Mouse (Mus musculus): Measurements from ENCODE around the gene Nkap. TPM values are rescaled to one million over a fixed set of nuclear protein-coding genes. Genes with fewer than 3 reads are reported as not detected.

The Nkap gene
- total and polyA plus RNA-seq, 2 experiments, result 0.97 to 4.3 TPM

GRCm38 (mm10) chrX:37085665-37086064 is 40.9 kb upstream of the Nkap start:
- 3% methylated on average over 9 of the region's 9 CpGs for WGBS
- peak overlapping the region; percentile 53 for H3K9ac ChIP-seq (ENCODE audit: low read depth, low read length)
- no peak for DNase-seq (ENCODE audit: extremely low read depth, low read depth, low spot score)
- peak overlapping the region; percentile 86 for H3K4me3 ChIP-seq (ENCODE audit: insufficient read depth, low read depth, low read length)
- H3K27me3 ChIP-seq (ENCODE audit: control insufficient read depth, insufficient read depth, low read length), result no peaks in the 10 kb centered on the region
- peaks cover 13% of the 10 kb centered on the region for H3K36me3 ChIP-seq (ENCODE audit: control insufficient read depth, insufficient read depth, low read length)
- H3K27ac ChIP-seq (replicated peaks; ENCODE audit: insufficient read depth, low read depth, low read length), result peak overlapping the region; percentile 50; the same call in 1 of the 2 replicates
- no peaks in the 10 kb centered on the region; the same call in 1 of the 2 replicates for H3K79me2 ChIP-seq (ENCODE audit: control insufficient read depth, insufficient read depth, low read length)
- TF ChIP-seq CTCF (IDR thresholded peaks at IDR 0.05; ENCODE audit: low read depth, low read length), result no peak
- no peak for TF ChIP-seq POLR2A (IDR thresholded peaks at IDR 0.05; ENCODE audit: extremely low read depth, insufficient read depth, low read length)
- H3K4me1 ChIP-seq (ENCODE audit: control insufficient read depth, insufficient read depth, low read length), result peaks cover 4% of the 10 kb centered on the region

- H3K79me2 ChIP-seq (ENCODE audit: control insufficient read depth, insufficient read depth, low read length), result no peaks in the 10 kb centered on the region
- TF ChIP-seq POLR2A (IDR thresholded peaks at IDR 0.05; ENCODE audit: extremely low read depth, insufficient read depth, low read length) (no peak), CTCF (IDR thresholded peaks at IDR 0.05; ENCODE audit: low read depth, low read length) (no peak)
- H3K36me3 ChIP-seq (ENCODE audit: control insufficient read depth, insufficient read depth, low read length), result peaks cover 8% of the 10 kb centered on the region; the same call in 1 of the 2 replicates
- no peaks in the 10 kb centered on the region for H3K4me1 ChIP-seq (ENCODE audit: control insufficient read depth, insufficient read depth, low read length)
- DNase-seq (ENCODE audit: extremely low read depth, low read depth, low spot score), result no peak
- H3K9ac ChIP-seq (ENCODE audit: low read depth, low read length), result no peak overlapping the region
- no peaks in the 10 kb centered on the region for H3K27me3 ChIP-seq (ENCODE audit: control insufficient read depth, insufficient read depth, low read length)
- no peak overlapping the region for H3K4me3 ChIP-seq (ENCODE audit: insufficient read depth, low read depth, low read length)
- H3K27ac ChIP-seq (replicated peaks; ENCODE audit: insufficient read depth, low read depth, low read length), result no peak overlapping the region
- WGBS, result 94% methylated on average over 1 of the region's 1 CpGs
Observed at GRCm38 (mm10) chrX:37088778-37089177, 37.8 kb upstream of the Nkap start.

- Histone ChIP-seq H3K4me1 (ENCODE audit: control insufficient read depth, insufficient read depth, low read length) (no peaks in the 10 kb centered on the region), H3K27ac (replicated peaks; ENCODE audit: insufficient read depth, low read depth, low read length) (no peak overlapping the region), H3K79me2 (ENCODE audit: control insufficient read depth, insufficient read depth, low read length) (no peaks in the 10 kb centered on the region), H3K27me3 (ENCODE audit: control insufficient read depth, insufficient read depth, low read length) (no peaks in the 10 kb centered on the region), H3K4me3 (ENCODE audit: insufficient read depth, low read depth, low read length) (no peak overlapping the region), H3K9ac (ENCODE audit: low read depth, low read length) (no peak overlapping the region), H3K36me3 (ENCODE audit: control insufficient read depth, insufficient read depth, low read length) (peaks cover 11% of the 10 kb centered on the region; the same call in 1 of the 2 replicates)
- WGBS, result 62% methylated on average over 3 of the region's 3 CpGs
- TF ChIP-seq CTCF (IDR thresholded peaks at IDR 0.05; ENCODE audit: low read depth, low read length), result no peak
- TF ChIP-seq POLR2A (IDR thresholded peaks at IDR 0.05; ENCODE audit: extremely low read depth, insufficient read depth, low read length), result no peak
- DNase-seq (ENCODE audit: extremely low read depth, low read depth, low spot score), result no peak
Observed at GRCm38 (mm10) chrX:37091457-37091856, 35.1 kb upstream of the Nkap start.

- no peak overlapping the region for H3K27ac ChIP-seq (replicated peaks; ENCODE audit: insufficient read depth, low read depth, low read length)
- H3K4me1 ChIP-seq (ENCODE audit: control insufficient read depth, insufficient read depth, low read length), result no peaks in the 10 kb centered on the region
- DNase-seq (ENCODE audit: extremely low read depth, low read depth, low spot score), result no peak
- peaks cover 22% of the 10 kb centered on the region for H3K36me3 ChIP-seq (ENCODE audit: control insufficient read depth, insufficient read depth, low read length)
- TF ChIP-seq POLR2A (IDR thresholded peaks at IDR 0.05; ENCODE audit: extremely low read depth, insufficient read depth, low read length), result no peak
- no peak for TF ChIP-seq CTCF (IDR thresholded peaks at IDR 0.05; ENCODE audit: low read depth, low read length)
- no peaks in the 10 kb centered on the region for H3K79me2 ChIP-seq (ENCODE audit: control insufficient read depth, insufficient read depth, low read length)
- no peak overlapping the region for H3K9ac ChIP-seq (ENCODE audit: low read depth, low read length)
- H3K27me3 ChIP-seq (ENCODE audit: control insufficient read depth, insufficient read depth, low read length), result no peaks in the 10 kb centered on the region
- H3K4me3 ChIP-seq (ENCODE audit: insufficient read depth, low read depth, low read length), result no peak overlapping the region
- WGBS, result 95% methylated on average over 11 of the region's 11 CpGs
Observed at GRCm38 (mm10) chrX:37095106-37095768, 31.4 kb upstream of the Nkap start.

GRCm38 (mm10) chrX:37098681-37099080 is 27.9 kb upstream of the Nkap start:
- no peak for TF ChIP-seq POLR2A (IDR thresholded peaks at IDR 0.05; ENCODE audit: extremely low read depth, insufficient read depth, low read length)
- TF ChIP-seq CTCF (IDR thresholded peaks at IDR 0.05; ENCODE audit: low read depth, low read length), result no peak
- peaks cover 22% of the 10 kb centered on the region for H3K36me3 ChIP-seq (ENCODE audit: control insufficient read depth, insufficient read depth, low read length)
- H3K27ac ChIP-seq (replicated peaks; ENCODE audit: insufficient read depth, low read depth, low read length), result no peak overlapping the region
- H3K9ac ChIP-seq (ENCODE audit: low read depth, low read length), result no peak overlapping the region
- no peaks in the 10 kb centered on the region for H3K4me1 ChIP-seq (ENCODE audit: control insufficient read depth, insufficient read depth, low read length)
- H3K79me2 ChIP-seq (ENCODE audit: control insufficient read depth, insufficient read depth, low read length), result no peaks in the 10 kb centered on the region
- H3K27me3 ChIP-seq (ENCODE audit: control insufficient read depth, insufficient read depth, low read length), result no peaks in the 10 kb centered on the region
- DNase-seq (ENCODE audit: extremely low read depth, low read depth, low spot score), result no peak
- no peak overlapping the region for H3K4me3 ChIP-seq (ENCODE audit: insufficient read depth, low read depth, low read length)
- 100% methylated on average over 3 of the region's 3 CpGs for WGBS

- no peak overlapping the region for H3K4me3 ChIP-seq (ENCODE audit: insufficient read depth, low read depth, low read length)
- WGBS, result 85% methylated on average over 2 of the region's 2 CpGs
- TF ChIP-seq POLR2A (IDR thresholded peaks at IDR 0.05; ENCODE audit: extremely low read depth, insufficient read depth, low read length) (no peak), CTCF (IDR thresholded peaks at IDR 0.05; ENCODE audit: low read depth, low read length) (no peak)
- no peak for DNase-seq (ENCODE audit: extremely low read depth, low read depth, low spot score)
- no peaks in the 10 kb centered on the region for H3K27me3 ChIP-seq (ENCODE audit: control insufficient read depth, insufficient read depth, low read length)
- peaks cover 11% of the 10 kb centered on the region for H3K36me3 ChIP-seq (ENCODE audit: control insufficient read depth, insufficient read depth, low read length)
- no peaks in the 10 kb centered on the region for H3K79me2 ChIP-seq (ENCODE audit: control insufficient read depth, insufficient read depth, low read length)
- H3K27ac ChIP-seq (replicated peaks; ENCODE audit: insufficient read depth, low read depth, low read length), result no peak overlapping the region
- H3K4me1 ChIP-seq (ENCODE audit: control insufficient read depth, insufficient read depth, low read length), result no peaks in the 10 kb centered on the region; the same call in 1 of the 2 replicates
- no peak overlapping the region for H3K9ac ChIP-seq (ENCODE audit: low read depth, low read length)
Observed at GRCm38 (mm10) chrX:37103826-37104225, 22.8 kb upstream of the Nkap start.
